Mouse (Mus musculus): ENCODE results near the gene Tekt4. TPM values are rescaled to one million over a fixed set of nuclear protein-coding genes. Genes with fewer than 3 reads are reported as not detected.

Gene Tekt4
- total RNA-seq, 1 experiment, result not detected

DNA sequence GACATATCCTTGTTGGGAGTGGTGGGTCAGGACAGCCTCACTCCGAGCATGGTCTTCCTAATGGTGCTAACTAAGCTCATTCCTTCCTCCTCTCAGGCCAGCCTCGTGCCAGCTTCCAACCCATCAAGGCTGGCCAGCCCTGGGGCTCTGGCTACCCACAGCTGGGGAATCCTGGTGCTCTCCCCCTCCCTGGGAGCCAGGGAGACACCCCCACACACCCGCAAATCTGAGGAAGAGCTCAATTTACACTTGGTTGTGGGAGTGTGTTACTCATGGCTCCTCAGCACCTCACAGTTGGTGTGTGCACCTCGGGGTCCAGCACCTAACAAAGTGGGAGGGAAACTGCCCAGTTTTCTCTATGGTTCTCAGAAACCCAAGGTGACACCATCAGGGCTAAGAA, 43.2 kb upstream of the Tekt4 start:
- Histone ChIP-seq H3K27ac (ENCODE audit: insufficient read depth, low read depth, low read length, poor library complexity, severe bottlenecking) (no peak overlapping the region), H3K4me1 (ENCODE audit: control insufficient read depth in 2 of 2, insufficient read depth in 2 of 2, low read length in 2 of 2, poor library complexity in 1 of 2) (peaks cover under 1 to 20% of the 10 kb centered on the region in 2 experiments; a peak in 2 of 4 replicates), H3K9me3 (ENCODE audit: control insufficient read depth, insufficient read depth, low read depth, low read length) (no peaks in the 10 kb centered on the region), H3K4me3 (ENCODE audit: insufficient read depth in 1 of 2, low read depth in 1 of 2, low read length in 2 of 2, poor library complexity in 1 of 2, severe bottlenecking in 1 of 2) (no peak overlapping the region), H3K9ac (ENCODE audit: insufficient read depth, low read depth, low read length, poor library complexity, severe bottlenecking) (no peak overlapping the region), H3K36me3 (ENCODE audit: control insufficient read depth, insufficient read depth, low read length, poor library complexity, severe bottlenecking) (no peaks in the 10 kb centered on the region)
- DNase-seq (ENCODE audit: low read depth, low spot score), result no peak
- TF ChIP-seq ZNF384 (IDR thresholded peaks at IDR 0.05; ENCODE audit: low read depth, low read length) (no peak), ZC3H11A (IDR thresholded peaks at IDR 0.05; ENCODE audit: borderline replicate concordance, low read depth, low read length) (no peak), MAFK (IDR thresholded peaks at IDR 0.05; ENCODE audit: insufficient read depth, low read depth, low read length) (no peak), CHD2 (IDR thresholded peaks at IDR 0.05; ENCODE audit: low read depth, low read length) (no peak), HCFC1 (IDR thresholded peaks at IDR 0.05; ENCODE audit: borderline replicate concordance, insufficient read depth, low read length) (no peak)
- in situ Hi-C loops (cut with MboI; ENCODE audit: low sequenced_read_pairs in 2 of 2, unreplicated experiment in 2 of 2), result no loop called here

DNA sequence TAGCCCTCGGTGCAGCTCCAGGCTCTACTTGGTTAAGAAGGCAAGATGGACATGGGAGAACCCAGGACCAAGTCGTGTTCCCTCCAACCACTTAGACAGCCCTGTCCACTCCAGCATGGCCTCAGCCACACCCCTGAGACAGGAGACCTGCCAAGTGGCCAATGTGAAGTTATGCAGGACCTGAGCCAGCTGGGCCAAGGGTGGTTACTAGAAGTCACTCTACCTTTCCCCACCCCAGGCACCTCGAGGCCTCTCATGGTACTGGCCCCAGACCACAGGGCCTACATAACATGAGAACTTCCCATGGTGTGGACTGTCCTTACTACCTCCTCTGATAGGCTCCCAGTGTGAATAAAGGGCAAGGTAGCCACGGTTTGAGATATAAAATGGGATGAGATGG, 40.2 kb upstream of the Tekt4 start:
- no peak overlapping the region for H3K27ac ChIP-seq (ENCODE audit: insufficient read depth, low read depth, low read length, poor library complexity, severe bottlenecking)
- no peak overlapping the region for H3K4me3 ChIP-seq (ENCODE audit: insufficient read depth in 1 of 2, low read depth in 1 of 2, low read length in 2 of 2, poor library complexity in 1 of 2, severe bottlenecking in 1 of 2)
- H3K9me3 ChIP-seq (ENCODE audit: control insufficient read depth, insufficient read depth, low read depth, low read length), result no peaks in the 10 kb centered on the region
- DNase-seq (ENCODE audit: low read depth, low spot score), result no peak
- TF ChIP-seq MAFK (IDR thresholded peaks at IDR 0.05; ENCODE audit: insufficient read depth, low read depth, low read length) (no peak), ZNF384 (IDR thresholded peaks at IDR 0.05; ENCODE audit: low read depth, low read length) (no peak), CHD2 (IDR thresholded peaks at IDR 0.05; ENCODE audit: low read depth, low read length) (no peak), ZC3H11A (IDR thresholded peaks at IDR 0.05; ENCODE audit: borderline replicate concordance, low read depth, low read length) (no peak), HCFC1 (IDR thresholded peaks at IDR 0.05; ENCODE audit: borderline replicate concordance, insufficient read depth, low read length) (no peak)
- in situ Hi-C loops (cut with MboI; ENCODE audit: low sequenced_read_pairs in 2 of 2, unreplicated experiment in 2 of 2), result no loop called here
- H3K9ac ChIP-seq (ENCODE audit: insufficient read depth, low read depth, low read length, poor library complexity, severe bottlenecking), result no peak overlapping the region
- H3K4me1 ChIP-seq (ENCODE audit: control insufficient read depth in 2 of 2, insufficient read depth in 2 of 2, low read length in 2 of 2, poor library complexity in 1 of 2), result peaks cover 0 to 22% of the 10 kb centered on the region in 2 experiments; a peak in 2 of 4 replicates
- H3K36me3 ChIP-seq (ENCODE audit: control insufficient read depth, insufficient read depth, low read length, poor library complexity, severe bottlenecking), result no peaks in the 10 kb centered on the region

DNA sequence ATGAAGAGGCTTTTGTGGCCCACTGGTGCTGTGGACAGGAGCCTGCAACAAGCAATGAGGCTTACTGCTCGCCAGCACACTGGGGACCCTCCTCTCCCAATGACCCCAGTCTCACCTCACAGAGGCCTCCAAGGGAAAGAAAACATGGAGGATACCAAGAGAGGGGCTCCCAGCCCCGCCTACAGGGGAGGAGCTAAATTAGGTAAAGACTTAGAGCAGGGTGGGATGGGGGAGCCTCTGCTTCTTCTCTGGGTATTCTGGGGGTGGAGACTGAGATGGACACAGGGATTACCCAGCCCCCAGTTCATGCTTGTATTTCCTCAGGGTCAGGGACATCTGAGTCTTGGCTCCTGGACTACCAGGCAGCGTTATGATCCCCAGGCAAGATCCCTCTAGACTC, 39.5 kb upstream of the Tekt4 start:
- in situ Hi-C loops (cut with MboI; ENCODE audit: low sequenced_read_pairs in 2 of 2, unreplicated experiment in 2 of 2), result no loop called here
- Histone ChIP-seq H3K4me3 (ENCODE audit: insufficient read depth in 1 of 2, low read depth in 1 of 2, low read length in 2 of 2, poor library complexity in 1 of 2, severe bottlenecking in 1 of 2) (no peak overlapping the region), H3K36me3 (ENCODE audit: control insufficient read depth, insufficient read depth, low read length, poor library complexity, severe bottlenecking) (no peaks in the 10 kb centered on the region), H3K27ac (ENCODE audit: insufficient read depth, low read depth, low read length, poor library complexity, severe bottlenecking) (no peak overlapping the region), H3K9me3 (ENCODE audit: control insufficient read depth, insufficient read depth, low read depth, low read length) (no peaks in the 10 kb centered on the region), H3K9ac (ENCODE audit: insufficient read depth, low read depth, low read length, poor library complexity, severe bottlenecking) (no peak overlapping the region), H3K4me1 (ENCODE audit: control insufficient read depth in 2 of 2, insufficient read depth in 2 of 2, low read length in 2 of 2, poor library complexity in 1 of 2) (peaks cover 0 to 22% of the 10 kb centered on the region in 2 experiments; a peak in 2 of 4 replicates)
- no peak for TF ChIP-seq HCFC1 (IDR thresholded peaks at IDR 0.05; ENCODE audit: borderline replicate concordance, insufficient read depth, low read length)
- TF ChIP-seq CHD2 (IDR thresholded peaks at IDR 0.05; ENCODE audit: low read depth, low read length), result no peak
- no peak for TF ChIP-seq ZNF384 (IDR thresholded peaks at IDR 0.05; ENCODE audit: low read depth, low read length)
- TF ChIP-seq MAFK (IDR thresholded peaks at IDR 0.05; ENCODE audit: insufficient read depth, low read depth, low read length), result no peak
- TF ChIP-seq ZC3H11A (IDR thresholded peaks at IDR 0.05; ENCODE audit: borderline replicate concordance, low read depth, low read length), result no peak
- no peak for DNase-seq (ENCODE audit: low read depth, low spot score)

DNA sequence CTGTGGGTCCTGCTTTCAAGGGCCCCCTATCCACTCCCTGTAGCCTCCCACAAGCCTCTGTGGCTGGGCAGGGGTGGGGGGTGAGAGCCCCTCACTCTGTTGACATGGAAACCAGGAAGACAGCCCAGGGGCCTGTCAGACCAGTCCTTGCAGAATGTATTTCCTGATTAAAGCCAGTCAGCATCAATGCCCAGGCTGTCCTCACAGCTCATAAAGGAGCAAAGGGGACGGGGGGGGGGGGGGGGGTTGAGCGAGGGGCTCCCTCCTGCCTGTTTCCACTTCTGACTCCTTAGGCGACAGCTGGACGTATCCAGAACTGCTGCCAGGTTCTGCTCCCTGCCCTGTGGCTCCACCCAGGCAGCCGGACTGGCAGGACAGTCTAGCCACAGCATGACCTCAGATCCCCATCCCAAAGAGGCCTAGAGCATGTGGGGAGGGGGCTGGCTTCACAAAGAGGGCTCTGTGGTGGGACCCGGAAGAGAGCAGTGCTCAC, 38.9 kb upstream of the Tekt4 start:
- no peak for TF ChIP-seq ZC3H11A (IDR thresholded peaks at IDR 0.05; ENCODE audit: borderline replicate concordance, low read depth, low read length)
- TF ChIP-seq CHD2 (IDR thresholded peaks at IDR 0.05; ENCODE audit: low read depth, low read length), result no peak
- TF ChIP-seq MAFK (IDR thresholded peaks at IDR 0.05; ENCODE audit: insufficient read depth, low read depth, low read length), result no peak
- TF ChIP-seq ZNF384 (IDR thresholded peaks at IDR 0.05; ENCODE audit: low read depth, low read length), result no peak
- TF ChIP-seq HCFC1 (IDR thresholded peaks at IDR 0.05; ENCODE audit: borderline replicate concordance, insufficient read depth, low read length), result no peak
- no peak for DNase-seq (ENCODE audit: low read depth, low spot score)
- no peak overlapping the region for H3K27ac ChIP-seq (ENCODE audit: insufficient read depth, low read depth, low read length, poor library complexity, severe bottlenecking)
- no peaks in the 10 kb centered on the region for H3K9me3 ChIP-seq (ENCODE audit: control insufficient read depth, insufficient read depth, low read depth, low read length)
- peaks cover 0 to 22% of the 10 kb centered on the region in 2 experiments; a peak in 2 of 4 replicates for H3K4me1 ChIP-seq (ENCODE audit: control insufficient read depth in 2 of 2, insufficient read depth in 2 of 2, low read length in 2 of 2, poor library complexity in 1 of 2)
- H3K36me3 ChIP-seq (ENCODE audit: control insufficient read depth, insufficient read depth, low read length, poor library complexity, severe bottlenecking), result no peaks in the 10 kb centered on the region
- no peak overlapping the region for H3K4me3 ChIP-seq (ENCODE audit: insufficient read depth in 1 of 2, low read depth in 1 of 2, low read length in 2 of 2, poor library complexity in 1 of 2, severe bottlenecking in 1 of 2)
- in situ Hi-C loops (cut with MboI; ENCODE audit: low sequenced_read_pairs in 2 of 2, unreplicated experiment in 2 of 2), result no loop called here
- H3K9ac ChIP-seq (ENCODE audit: insufficient read depth, low read depth, low read length, poor library complexity, severe bottlenecking), result no peak overlapping the region
